Comparison of ENCODE assay signal across 10 mouse cellular contexts in genomic region chr9:96980037-96980997, GRCm38 (mm10). TPM values are rescaled to one million over a fixed set of nuclear protein-coding genes. Genes with fewer than 3 reads are reported as not detected.
DNase-seq lines count a peak whose midpoint lies in the region; ATAC-seq and TF ChIP-seq lines count a peak whose summit lies in the region.
"Had no signal": no experiment of that assay in that cellular context is flagged by ENCODE, and none has a peak within 500 bp of the region (broad histone marks: within the 10 kb centered on the region; RNA-seq: fewer than 3 reads in every experiment).

No protein-coding gene starts in this region.

- 52% methylated on average over 10 of the region's 10 CpGs for WGBS in heart, embryonic 11.5 days (ENCODE audit: insufficient replicate concordance)
- WGBS in embryonic facial prominence, embryonic 11.5 days = 25% methylated on average over 10 of the region's 10 CpGs
- WGBS in midbrain, postnatal 0 days = 25% methylated on average over 10 of the region's 10 CpGs

- no peak for ATAC-seq in heart, embryonic 11.5 days (replicated peaks; ENCODE audit: insufficient number of reproducible peaks, low FRiP score, low TSS enrichment)
- peak; percentile 83 for ATAC-seq in embryonic facial prominence, embryonic 11.5 days (replicated peaks; ENCODE audit: insufficient number of reproducible peaks, low FRiP score, low TSS enrichment, low read depth)
- ATAC-seq in midbrain, postnatal 0 days (ENCODE audit: low FRiP score) = peak; percentile 55
- no peak for ATAC-seq in inflammation-experienced regulatory T-cells, adult 6 months

- intact Hi-C loops in heart, postnatal 10 days (cut with DNase I) = no loop called here

- no peak overlapping the region for H3K4me3 ChIP-seq in heart, embryonic 11.5 days (ENCODE audit: low read depth, low read length)
- no peak overlapping the region for H3K4me3 ChIP-seq in embryonic facial prominence, embryonic 11.5 days (ENCODE audit: low read depth, low read length)
- H3K4me3 ChIP-seq in midbrain, postnatal 0 days (ENCODE audit: low read depth, low read length) = no peak overlapping the region

- no peak for DNase-seq in heart, postnatal 10 days
- peak; percentile 78 for DNase-seq in embryonic facial prominence, embryonic 11.5 days (ENCODE audit: low spot score)
- peak; percentile 91 for DNase-seq in hindlimb bud, embryonic 11.5 days (ENCODE audit: extremely low spot score, low read depth, low spot score)
- DNase-seq in midbrain, postnatal 0 days (ENCODE audit: low spot score) = peak; percentile 80
- DNase-seq in T-cell, adult 2 months (ENCODE audit: low spot score) = no peak
- DNase-seq in layer of hippocampus, postnatal 36 days = no peak
- DNase-seq: cerebellum, adult 9-11 months; lung, postnatal 14 days had no signal

- no peak overlapping the region for H3K9ac ChIP-seq in heart, embryonic 11.5 days (ENCODE audit: low read depth, low read length)
- no peak overlapping the region; the same call in 1 of the 2 replicates for H3K9ac ChIP-seq in embryonic facial prominence, embryonic 11.5 days (replicated peaks; ENCODE audit: low read length)
- no peak overlapping the region for H3K9ac ChIP-seq in midbrain, postnatal 0 days (replicated peaks; ENCODE audit: low read length, poor library complexity, severe bottlenecking)

- 0 out of 2 replicates have a peak overlapping the region, but pooled peaks have one; percentile 43 for H3K27ac ChIP-seq in heart, embryonic 11.5 days (ENCODE audit: low read depth, low read length)
- peak overlapping the region; percentile 75 for H3K27ac ChIP-seq in embryonic facial prominence, embryonic 11.5 days (replicated peaks; ENCODE audit: low read depth, low read length)
- no peak overlapping the region for H3K27ac ChIP-seq in midbrain, postnatal 0 days (ENCODE audit: low read depth, low read length)

- no peaks in the 10 kb centered on the region for H3K36me3 ChIP-seq in heart, embryonic 11.5 days (ENCODE audit: control insufficient read depth, insufficient read depth, low read length)
- no peaks in the 10 kb centered on the region for H3K36me3 ChIP-seq in embryonic facial prominence, embryonic 11.5 days (replicated peaks; ENCODE audit: control insufficient read depth, insufficient read depth, low read depth, low read length)
- no peaks in the 10 kb centered on the region for H3K36me3 ChIP-seq in midbrain, postnatal 0 days (ENCODE audit: insufficient read depth, low read length)

- H3K4me1 ChIP-seq in heart, embryonic 11.5 days (ENCODE audit: control insufficient read depth, insufficient read depth, low read length) = peaks cover 78% of the 10 kb centered on the region
- H3K4me1 ChIP-seq in embryonic facial prominence, embryonic 11.5 days (ENCODE audit: control insufficient read depth, insufficient read depth, low read length) = peaks cover 27% of the 10 kb centered on the region
- H3K4me1 ChIP-seq in midbrain, postnatal 0 days (ENCODE audit: insufficient read depth, low read length) = peaks cover 18% of the 10 kb centered on the region

- no peak for TF ChIP-seq CTCF in midbrain, postnatal 0 days (IDR thresholded peaks at IDR 0.05)

- H3K4me2 ChIP-seq in heart, embryonic 11.5 days = no peak overlapping the region
- H3K4me2 ChIP-seq in embryonic facial prominence, embryonic 11.5 days (ENCODE audit: low read depth, low read length) = no peak overlapping the region; the same call in 1 of the 2 replicates
- H3K4me2 ChIP-seq in midbrain, postnatal 0 days (ENCODE audit: low read depth, low read length, poor library complexity, severe bottlenecking) = no peak overlapping the region

- H3K9me3 ChIP-seq in heart, embryonic 11.5 days (replicated peaks; ENCODE audit: control insufficient read depth, low read length) = no peaks in the 10 kb centered on the region
- no peaks in the 10 kb centered on the region for H3K9me3 ChIP-seq in embryonic facial prominence, embryonic 11.5 days (replicated peaks; ENCODE audit: control insufficient read depth, low read length)
- no peaks in the 10 kb centered on the region for H3K9me3 ChIP-seq in midbrain, postnatal 0 days (ENCODE audit: low read length)

- H3K27me3 ChIP-seq in heart, embryonic 11.5 days (ENCODE audit: control insufficient read depth, insufficient read depth, low read length) = no peaks in the 10 kb centered on the region
- H3K27me3 ChIP-seq in embryonic facial prominence, embryonic 11.5 days (ENCODE audit: control insufficient read depth, insufficient read depth, low read length) = no peaks in the 10 kb centered on the region
- H3K27me3 ChIP-seq in midbrain, postnatal 0 days (ENCODE audit: insufficient read depth, low read length) = no peaks in the 10 kb centered on the region

RNA-seq across cellular contexts. Expression of gene Spsb4, which starts 38.3 kb away (rescaled TPM):
- 42.0 and 48.3 TPM in 2 replicates for polyA plus RNA-seq in heart, embryonic 11.5 days (2014; fragmentation: Nextera tagmentation; extraction: Ambion mirVana)
- 10 to 100 TPM; 11.4 to 17.9 TPM for total RNA-seq in heart, postnatal 10 days (2021)
- 39.7 TPM in 2 replicates for polyA plus RNA-seq in embryonic facial prominence, embryonic 11.5 days (2014; fragmentation: Nextera tagmentation; extraction: Ambion mirVana)
- total RNA-seq in midbrain, postnatal 0 days (2014; rRNA removed) = 37.7 and 38.9 TPM in 2 replicates
- polyA plus RNA-seq in midbrain, postnatal 0 days (2015; fragmentation: Nextera tagmentation; extraction: Ambion mirVana) = 21.2 and 24.1 TPM in 2 replicates
- polyA plus RNA-seq in inflammation-experienced regulatory T-cells, adult 6 months (2017; shearing (Covaris generic)) = under 1 TPM in 1 of 3 experiments, not detected in 2; 0.16 TPM
- 1 to 10 TPM; 4.7 to 5.9 TPM for total RNA-seq in layer of hippocampus, postnatal 36 days (2021)

Comparison
In these comparisons a context has a peak if more than half of its experiments do, and no peak if none do; other contexts are left out.
1. ATAC-seq: peak in embryonic facial prominence, embryonic 11.5 days (single experiment) and midbrain, postnatal 0 days (single experiment); none in heart, embryonic 11.5 days (single experiment) and inflammation-experienced regulatory T-cells, adult 6 months (single experiment).
2. DNase-seq: peak in embryonic facial prominence, embryonic 11.5 days (single experiment), hindlimb bud, embryonic 11.5 days (single experiment) and midbrain, postnatal 0 days (single experiment); none in heart, postnatal 10 days (0 of 2), T-cell, adult 2 months (single experiment) and layer of hippocampus, postnatal 36 days (0 of 2).
3. RNA of gene Spsb4, which starts 38.3 kb away (polyA plus RNA-seq): 42.0 to 48.3 TPM in heart, embryonic 11.5 days, 39.7 TPM in embryonic facial prominence, embryonic 11.5 days and 21.2 to 24.1 TPM in midbrain, postnatal 0 days; 0.16 TPM in inflammation-experienced regulatory T-cells, adult 6 months; every median in the first group is over 10 times any median in the second.